Mouse (Mus musculus) heart, adult 2 months (tissue): Measurements from ENCODE around the gene Slc8a2. TPM values are rescaled to one million over a fixed set of nuclear protein-coding genes. Genes with fewer than 3 reads are reported as not detected.

Experiments used
- DNase-seq, 2 experiments: peaks; one replicate each; pipeline ENCODE4 v3.0.0; 2021
- H3K27ac ChIP-seq: fragments of 200-600 bp; 2 replicates; pipeline ENCODE4 v1.8.1; 2022
- H3K27me3 ChIP-seq: fragments of 200-500 bp; 2 replicates; pipeline ENCODE4 v1.6.1; 2012; ENCODE audit warnings: mild to moderate bottlenecking, low read length, inconsistent platforms, mixed read lengths; ENCODE audit not compliant: control insufficient read depth, insufficient read depth
- H3K36me3 ChIP-seq: fragments of 200-500 bp; 2 replicates; pipeline ENCODE4 v1.6.1; 2012; ENCODE audit warnings: low read length, inconsistent platforms; ENCODE audit not compliant: control insufficient read depth, insufficient read depth
- H3K4me1 ChIP-seq: fragments of 200-500 bp; 2 replicates; pipeline ENCODE4 v1.6.1; 2011; ENCODE audit warnings: low read length; ENCODE audit not compliant: control insufficient read depth, insufficient read depth
- H3K4me3 ChIP-seq: fragments of 200-600 bp; 2 replicates; pipeline ENCODE4 v1.8.1; 2022
- H3K79me2 ChIP-seq: fragments of 200-500 bp; replicated peaks from 2 replicates; pipeline ENCODE4 v1.6.1; 2012; ENCODE audit warnings: mild to moderate bottlenecking, inconsistent platforms, low read length, moderate library complexity, mixed read lengths; ENCODE audit not compliant: control insufficient read depth, insufficient read depth
- H3K9ac ChIP-seq: fragments of 200-500 bp; 2 replicates; pipeline ENCODE4 v1.6.1; 2012; ENCODE audit warnings: low read depth, mild to moderate bottlenecking, control low read depth, inconsistent platforms, low read length, mixed read lengths
- CTCF ChIP-seq: fragments of 200-600 bp; IDR thresholded peaks from 2 replicates; pipeline ENCODE4 v1.8.1; 2022; ENCODE audit warnings: antibody characterized with exemption, mild to moderate bottlenecking, moderate library complexity
- EP300 ChIP-seq: fragments of 200-500 bp; IDR thresholded peaks from 2 replicates; pipeline ENCODE4 v1.6.1; 2011; ENCODE audit warnings: low read depth, low read length, control low read depth; ENCODE audit not compliant: insufficient read depth
- POLR2A ChIP-seq: fragments of 200-500 bp; IDR thresholded peaks from 2 replicates; pipeline ENCODE4 v1.6.1; 2011; ENCODE audit warnings: mild to moderate bottlenecking, low read depth, low read length, control low read depth; ENCODE audit not compliant: insufficient read depth
- WGBS: fragments of 180-500 bp; shearing (Covaris S2); methylation state at CpG from one replicate; pipeline ENCODE4 v1.1.7; 2018; 5-methylcytosine and 5-hydroxymethylcytosine counted together
- intact Hi-C: fragments of 180-260 bp; cut with DNase I; formaldehyde crosslinking; loops from one replicate; pipeline ENCODE4 v1.15.1; 2025
- polyA plus RNA-seq: library from polyadenylated mRNA; depleted of rRNA; stranded (reverse); fragments of >200 nt; gene quantifications from 2 replicates; pipeline ENCODE4 v1.2.3, GENCODE M21; 2012
- total RNA-seq, 2 experiments: library from RNA; stranded (reverse); gene quantifications; 2 replicates each; pipeline ENCODE4 v1.2.3; 2021

Gene Slc8a2
- total and polyA plus RNA-seq, 3 experiments: 0.50 to 0.96 (median 0.84) TPM

DNA sequence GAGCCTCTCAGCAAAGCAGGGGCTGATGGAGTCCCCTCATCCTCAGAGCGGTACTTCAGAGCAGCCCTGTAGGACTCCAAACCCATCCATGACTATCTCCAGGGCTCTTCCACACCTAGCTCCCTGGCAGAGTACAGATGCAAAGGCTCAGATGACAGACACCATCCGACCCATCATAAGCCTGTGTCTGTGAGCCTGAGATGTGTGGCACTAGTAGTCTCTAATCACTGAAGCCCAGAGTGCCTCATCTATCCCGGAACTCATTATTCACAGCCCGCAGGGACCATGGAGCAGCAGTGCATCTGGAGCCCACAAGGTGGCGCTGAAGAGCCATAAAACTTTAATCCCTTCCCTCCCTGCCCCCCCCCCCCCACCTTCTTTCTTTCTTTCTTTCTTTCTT is 62.7 kb downstream of the Slc8a2 start:
- no peaks in the 10 kb centered on the region for H3K36me3 ChIP-seq
- TF ChIP-seq EP300 (0 out of 2 replicates have a peak, but pooled peaks have one; percentile 16), POLR2A (no peak), CTCF (peak; percentile 73)
- H3K4me1 ChIP-seq: peaks cover 1% of the 10 kb centered on the region; the same call in 1 of the 2 replicates
- no peak overlapping the region for H3K4me3 ChIP-seq
- no peaks in the 10 kb centered on the region for H3K79me2 ChIP-seq
- no peaks in the 10 kb centered on the region for H3K27me3 ChIP-seq
- intact Hi-C loops: loop anchor here (1.0 to 2.0 kb wide), 2 partner anchors 71 to 134 kb away; no protein-coding TSS in a partner anchor
- H3K27ac ChIP-seq: no peak overlapping the region
- DNase-seq: peak; percentile 69 to 82
- 17% methylated on average over 5 of the region's 5 CpGs for WGBS
- no peak overlapping the region for H3K9ac ChIP-seq

DNA sequence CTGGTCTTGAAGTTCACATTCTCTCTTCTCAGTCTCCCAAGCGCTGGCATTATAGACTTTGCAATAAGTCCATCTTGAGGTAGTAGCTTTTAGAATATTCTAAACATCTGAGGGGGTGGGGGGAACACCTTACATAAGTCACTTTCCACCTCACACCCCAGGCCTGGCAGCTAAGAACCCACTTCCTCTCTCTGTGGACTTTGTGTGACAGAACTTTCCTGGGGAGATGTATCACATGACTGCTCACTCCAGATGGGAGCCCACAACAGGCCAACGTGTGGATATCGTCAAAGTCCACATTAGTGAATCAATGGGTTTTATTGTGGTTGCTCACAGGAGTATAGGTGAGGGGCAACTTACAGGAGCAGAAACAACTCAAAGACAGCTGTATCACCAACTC is 64.1 kb downstream of the Slc8a2 start:
- H3K9ac ChIP-seq: no peak overlapping the region
- DNase-seq: no peak
- 47% methylated on average over 3 of the region's 3 CpGs for WGBS
- no peaks in the 10 kb centered on the region for H3K79me2 ChIP-seq
- H3K4me1 ChIP-seq: peaks cover 1% of the 10 kb centered on the region; the same call in 1 of the 2 replicates
- no peaks in the 10 kb centered on the region for H3K27me3 ChIP-seq
- H3K4me3 ChIP-seq: no peak overlapping the region
- no peaks in the 10 kb centered on the region for H3K36me3 ChIP-seq
- H3K27ac ChIP-seq: no peak overlapping the region
- intact Hi-C loops: loop anchor here (2.0 kb wide), 1 partner anchor 133 kb away; no protein-coding TSS in a partner anchor
- TF ChIP-seq POLR2A: no peak
- no peak for TF ChIP-seq EP300
- no peak for TF ChIP-seq CTCF

DNA sequence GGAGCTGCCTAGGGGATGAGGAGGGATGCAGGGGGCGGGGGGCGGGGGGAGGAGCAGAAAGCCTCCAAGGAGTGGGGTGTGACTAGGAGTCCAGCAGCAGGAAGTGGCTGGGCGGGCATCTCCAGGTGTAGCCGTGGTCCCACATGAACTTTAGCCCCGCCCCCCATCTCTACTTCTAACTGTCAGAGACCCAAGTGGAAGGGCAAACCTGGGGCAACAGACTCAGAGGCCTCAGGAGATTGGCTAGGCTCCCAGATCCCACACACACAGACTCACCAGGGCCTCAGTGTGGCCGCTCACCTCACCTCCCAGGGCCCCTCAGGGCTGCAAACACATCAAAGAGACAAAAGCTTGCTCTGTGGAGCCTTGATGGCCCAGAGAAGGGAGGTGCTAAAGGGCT is 67.0 kb downstream of the Slc8a2 start:
- Histone ChIP-seq H3K27me3 (no peaks in the 10 kb centered on the region), H3K4me1 (peaks cover 1% of the 10 kb centered on the region; the same call in 1 of the 2 replicates), H3K79me2 (no peaks in the 10 kb centered on the region), H3K36me3 (no peaks in the 10 kb centered on the region), H3K27ac (no peak overlapping the region), H3K9ac (no peak overlapping the region), H3K4me3 (no peak overlapping the region)
- intact Hi-C loops: no loop called here
- 76% methylated on average over 6 of the region's 6 CpGs for WGBS
- TF ChIP-seq CTCF (no peak), POLR2A (no peak), EP300 (no peak)
- no peak for DNase-seq

DNA sequence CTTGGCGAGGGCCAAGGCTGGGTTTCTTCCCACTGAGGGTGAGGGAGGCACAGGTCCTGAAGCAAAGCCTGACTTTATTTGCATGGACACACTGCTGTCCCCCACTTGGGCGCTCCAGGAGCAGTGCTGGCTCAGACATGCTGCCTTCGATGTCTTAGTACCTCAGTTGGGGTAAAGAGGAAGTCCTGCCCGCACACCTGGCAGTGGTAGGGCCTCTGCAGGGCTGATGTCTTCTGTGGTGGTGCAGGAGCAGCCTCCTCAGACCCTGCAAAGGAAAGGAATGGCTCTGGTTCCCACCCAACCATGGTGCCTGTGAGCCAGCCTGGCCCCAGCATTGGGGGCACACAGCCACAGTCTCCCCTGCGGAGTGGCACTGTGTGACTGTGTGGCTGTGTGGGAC is 67.5 kb downstream of the Slc8a2 start:
- WGBS: 76% methylated on average over 5 of the region's 5 CpGs
- Histone ChIP-seq H3K9ac (no peak overlapping the region), H3K4me3 (no peak overlapping the region), H3K79me2 (no peaks in the 10 kb centered on the region), H3K27me3 (no peaks in the 10 kb centered on the region), H3K27ac (no peak overlapping the region), H3K36me3 (no peaks in the 10 kb centered on the region), H3K4me1 (peaks cover 1% of the 10 kb centered on the region; the same call in 1 of the 2 replicates)
- DNase-seq: no peak
- intact Hi-C loops: no loop called here
- TF ChIP-seq POLR2A: no peak
- no peak for TF ChIP-seq CTCF
- TF ChIP-seq EP300: no peak

DNA sequence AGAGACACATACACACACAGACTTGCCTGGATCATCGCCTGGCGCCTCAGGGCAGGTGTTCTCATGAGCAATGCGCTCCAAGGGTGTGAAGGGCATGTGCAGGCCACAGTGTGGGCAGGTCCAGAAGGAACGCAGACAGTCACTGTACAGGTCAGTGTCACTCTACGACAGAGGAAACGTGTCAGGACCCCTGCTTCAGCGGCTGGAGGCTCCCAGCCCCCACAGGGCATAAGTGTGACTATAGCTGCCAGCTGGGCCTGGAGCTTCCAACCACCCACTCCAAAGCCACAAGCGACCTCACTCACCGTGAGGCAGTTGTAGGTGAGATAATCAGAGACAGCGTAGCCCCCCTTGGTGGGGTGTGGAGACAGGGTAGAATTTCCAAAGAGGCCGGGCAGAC is 68.9 kb downstream of the Slc8a2 start:
- Histone ChIP-seq H3K27me3 (no peaks in the 10 kb centered on the region), H3K79me2 (no peaks in the 10 kb centered on the region), H3K4me3 (no peak overlapping the region), H3K27ac (no peak overlapping the region), H3K9ac (no peak overlapping the region), H3K4me1 (no peaks in the 10 kb centered on the region), H3K36me3 (no peaks in the 10 kb centered on the region)
- TF ChIP-seq CTCF (no peak), POLR2A (no peak), EP300 (no peak)
- DNase-seq: no peak
- 83% methylated on average over 11 of the region's 11 CpGs for WGBS
- intact Hi-C loops: no loop called here

DNA sequence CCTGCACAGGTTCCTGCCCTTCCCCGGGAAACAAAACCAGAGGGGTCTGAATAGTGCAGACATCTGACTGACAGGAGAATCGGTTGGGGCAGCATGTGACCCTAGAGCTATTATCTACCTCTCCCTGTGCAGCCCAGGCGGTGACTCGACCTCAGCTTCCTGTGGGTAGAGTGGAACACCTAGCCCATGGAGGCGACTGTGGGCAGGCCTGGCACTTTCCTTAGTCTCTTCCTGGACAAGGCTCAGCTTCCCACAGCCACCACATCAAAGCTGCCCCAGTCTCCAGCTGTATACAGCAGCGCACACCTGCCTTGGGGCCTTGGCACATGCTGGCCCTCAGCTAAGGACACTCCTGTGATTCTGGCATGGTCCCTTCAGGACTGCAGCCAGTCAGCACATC is 71.5 kb downstream of the Slc8a2 start:
- intact Hi-C loops: no loop called here
- no peaks in the 10 kb centered on the region for H3K36me3 ChIP-seq
- 68% methylated on average over 6 of the region's 6 CpGs for WGBS
- no peaks in the 10 kb centered on the region for H3K27me3 ChIP-seq
- DNase-seq: no peak
- no peak overlapping the region for H3K27ac ChIP-seq
- TF ChIP-seq POLR2A: no peak
- no peak overlapping the region for H3K4me3 ChIP-seq
- no peaks in the 10 kb centered on the region for H3K4me1 ChIP-seq
- H3K79me2 ChIP-seq: no peaks in the 10 kb centered on the region
- H3K9ac ChIP-seq: no peak overlapping the region
